Mouse (Mus musculus) activated CD4-positive, CD25-positive, alpha-beta regulatory T cell, adult 4 months (primary cell): ENCODE results near the gene Dop1b. TPM values are rescaled to one million over a fixed set of nuclear protein-coding genes. Genes with fewer than 3 reads are reported as not detected.
A peak's percentile ranks its signal among the peaks of the same experiment; 100 is the strongest.
"Not testable (repeated sequence)": the region's sequence is repeated elsewhere in the genome, so short reads cannot be mapped to it uniquely, and the experiment has no call there.

Experiments
- ATAC-seq: one replicate; pipeline ENCODE4 v1.8.0; 2017
- polyA plus RNA-seq, 2 experiments: library from polyadenylated mRNA; unstranded; fragments of 100-300 nt; shearing (Covaris generic); gene quantifications; one replicate each; pipeline ENCODE4 v1.2.1; 2017

Dop1b gene
- 10 to 100 TPM; 24.5 to 25.5 TPM for polyA plus RNA-seq

- ATAC-seq: peak; percentile 72
Observed at GRCm38 (mm10) chr16:93711411-93712188, at the start of gene Dop1b. TSS of gene Dop1b (plus strand) at chr16:93711904.

GRCm38 (mm10) chr16:93667976-93668375 lies 43.7 kb upstream of the Dop1b start:
- ATAC-seq: no peak

GRCm38 (mm10) chr16:93669521-93669920 lies 42.2 kb upstream of the Dop1b start:
- no peak for ATAC-seq

GRCm38 (mm10) chr16:93670466-93670865 lies 41.2 kb upstream of the Dop1b start:
- not testable (repeated sequence) for ATAC-seq

- no peak for ATAC-seq
Observed at GRCm38 (mm10) chr16:93671064-93671463, 40.6 kb upstream of the Dop1b start.

- no peak for ATAC-seq
Observed at GRCm38 (mm10) chr16:93676376-93676775, 35.3 kb upstream of the Dop1b start.

GRCm38 (mm10) chr16:93678206-93678605 lies 33.5 kb upstream of the Dop1b start:
- no peak for ATAC-seq

- ATAC-seq: no peak
Observed at GRCm38 (mm10) chr16:93679165-93679564, 32.5 kb upstream of the Dop1b start.

GRCm38 (mm10) chr16:93682156-93682688 lies 29.5 kb upstream of the Dop1b start:
- ATAC-seq: no peak

- ATAC-seq: no peak
Observed at GRCm38 (mm10) chr16:93682689-93683507, 28.8 kb upstream of the Dop1b start, which contains the start of gene Cbr3. TSS of gene Cbr3 (plus strand) at chr16:93683215.

- ATAC-seq: no peak
Observed at GRCm38 (mm10) chr16:93683508-93684236, 28.0 kb upstream of the Dop1b start.

- no peak for ATAC-seq
Observed at GRCm38 (mm10) chr16:93684441-93684840, 27.3 kb upstream of the Dop1b start.

GRCm38 (mm10) chr16:93685783-93686182 lies 25.9 kb upstream of the Dop1b start:
- not testable (repeated sequence) for ATAC-seq

GRCm38 (mm10) chr16:93686421-93686820 lies 25.3 kb upstream of the Dop1b start:
- no peak for ATAC-seq

- ATAC-seq: peak; percentile 47
Observed at GRCm38 (mm10) chr16:93686945-93687344, 24.8 kb upstream of the Dop1b start.

- ATAC-seq: no peak
Observed at GRCm38 (mm10) chr16:93691206-93691841, 20.4 kb upstream of the Dop1b start.

GRCm38 (mm10) chr16:93692744-93693143 lies 19.0 kb upstream of the Dop1b start:
- no peak for ATAC-seq

- ATAC-seq: no peak
Observed at GRCm38 (mm10) chr16:93707116-93707515, 4.6 kb upstream of the Dop1b start.

GRCm38 (mm10) chr16:93709217-93709616 lies 2.5 kb upstream of the Dop1b start:
- ATAC-seq: no peak

GRCm38 (mm10) chr16:93710924-93711323 lies 780 bp upstream of the Dop1b start:
- peak; percentile 59 for ATAC-seq

- peak; percentile 16 for ATAC-seq
Observed at GRCm38 (mm10) chr16:93712189-93712885, 633 bp downstream of the Dop1b start.
